Mouse (Mus musculus): ENCODE measurements around the gene Prdm2. TPM values are rescaled to one million over a fixed set of nuclear protein-coding genes. Genes with fewer than 3 reads are reported as not detected.

Prdm2 gene
- polyA plus RNA-seq, 1 experiment from 2014 or later = 18.3 TPM

GRCm38 (mm10) chr4:143058765-143059344 lies 153.9 kb downstream of the Prdm2 start:
- 92% methylated on average over 12 of the region's 12 CpGs for WGBS
- no peaks in the 10 kb centered on the region for H3K36me3 ChIP-seq
- no peak for DNase-seq (ENCODE audit: low spot score)
- H3K27me3 ChIP-seq (ENCODE audit: low read depth, poor library complexity, severe bottlenecking) = no peaks in the 10 kb centered on the region
- no peaks in the 10 kb centered on the region for H3K4me1 ChIP-seq
- H3K27ac ChIP-seq = no peak overlapping the region
- no peaks in the 10 kb centered on the region for H3K9me3 ChIP-seq (replicated peaks)
- H3K4me3 ChIP-seq = no peak overlapping the region

Small RNAs within 50 kb of the gene (microRNA-seq; reads per million reads assigned to microRNA genes)
- 5.0 reads per million, percentile 9 among the genes with 10 or more reads in this experiment for gene Mir7021

Other genes starting within 250 kb of the Prdm2 start
- 20.0 and 25.8 TPM in 2 replicates for gene Pdpn, start 86.6 kb upstream of the Prdm2 start, polyA plus RNA-seq (2016; fragmentation: Nextera tagmentation; extraction: Ambion mirVana)
- 0.08 and 0.14 TPM in 2 replicates for gene Lrrc38, start 136.8 kb upstream of the Prdm2 start, polyA plus RNA-seq (2016; fragmentation: Nextera tagmentation; extraction: Ambion mirVana)
- not detected in 2 replicates for gene Pramel1, start 181.4 kb upstream of the Prdm2 start, polyA plus RNA-seq (2016; fragmentation: Nextera tagmentation; extraction: Ambion mirVana)
- gene Pramef8, start 199.4 kb upstream of the Prdm2 start, polyA plus RNA-seq (2016; fragmentation: Nextera tagmentation; extraction: Ambion mirVana) = 14.9 and 21.1 TPM in 2 replicates
- gene Oog4, start 237.3 kb upstream of the Prdm2 start, polyA plus RNA-seq (2016; fragmentation: Nextera tagmentation; extraction: Ambion mirVana) = not detected in 2 replicates

All from limb, embryonic 10.5 days (tissue).